Mouse (Mus musculus) retina, postnatal 7 days (tissue): ENCODE data around the gene Syngr3.

Experiments
- DNase-seq: peaks from one replicate; pipeline ENCODE4 v3.0.0-alpha.2; 2012; ENCODE audit warnings: low read depth, low spot score

The Syngr3 gene

DNA sequence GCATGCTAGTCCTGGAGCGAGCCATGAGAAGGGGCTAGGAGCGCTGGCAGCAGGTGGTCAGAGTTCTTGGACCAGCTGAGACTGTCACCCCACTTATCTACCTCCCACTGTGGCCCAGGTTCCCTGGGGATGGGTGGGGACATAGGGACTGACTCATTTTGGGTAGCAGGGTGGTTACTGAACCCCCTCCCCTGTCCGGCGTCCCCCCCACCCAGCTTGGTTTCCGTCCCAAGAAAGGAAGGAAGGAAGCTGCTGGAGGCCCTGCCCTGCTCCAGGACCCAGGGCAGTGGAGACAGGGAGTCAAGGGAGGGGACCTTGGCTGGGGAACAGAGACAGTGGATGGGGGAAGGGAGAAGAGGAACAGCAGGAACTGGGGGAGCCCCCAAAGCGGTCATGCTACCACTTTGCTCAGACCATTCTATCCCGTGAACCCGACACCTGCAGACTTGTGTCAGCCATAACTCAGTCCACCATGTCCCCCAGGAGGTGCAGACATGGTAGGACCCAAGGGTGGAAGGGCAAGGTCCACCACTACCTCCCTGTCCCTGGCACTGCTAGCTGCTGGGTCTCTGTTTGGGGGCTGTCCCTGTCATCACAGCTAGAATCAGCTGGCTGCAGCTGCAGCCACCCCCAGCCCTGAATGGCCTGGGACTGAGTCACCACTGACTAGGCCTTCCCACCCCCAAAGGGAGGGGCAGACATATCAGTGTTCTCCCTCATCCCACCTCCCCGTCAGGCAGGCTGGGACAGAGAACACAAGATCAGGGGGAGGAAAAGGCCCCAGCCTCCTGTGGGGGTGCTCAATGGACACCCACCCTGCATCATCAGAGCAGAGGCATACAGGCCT is 44.7 kb downstream of the Syngr3 start:
- DNase-seq, result no peak

DNA sequence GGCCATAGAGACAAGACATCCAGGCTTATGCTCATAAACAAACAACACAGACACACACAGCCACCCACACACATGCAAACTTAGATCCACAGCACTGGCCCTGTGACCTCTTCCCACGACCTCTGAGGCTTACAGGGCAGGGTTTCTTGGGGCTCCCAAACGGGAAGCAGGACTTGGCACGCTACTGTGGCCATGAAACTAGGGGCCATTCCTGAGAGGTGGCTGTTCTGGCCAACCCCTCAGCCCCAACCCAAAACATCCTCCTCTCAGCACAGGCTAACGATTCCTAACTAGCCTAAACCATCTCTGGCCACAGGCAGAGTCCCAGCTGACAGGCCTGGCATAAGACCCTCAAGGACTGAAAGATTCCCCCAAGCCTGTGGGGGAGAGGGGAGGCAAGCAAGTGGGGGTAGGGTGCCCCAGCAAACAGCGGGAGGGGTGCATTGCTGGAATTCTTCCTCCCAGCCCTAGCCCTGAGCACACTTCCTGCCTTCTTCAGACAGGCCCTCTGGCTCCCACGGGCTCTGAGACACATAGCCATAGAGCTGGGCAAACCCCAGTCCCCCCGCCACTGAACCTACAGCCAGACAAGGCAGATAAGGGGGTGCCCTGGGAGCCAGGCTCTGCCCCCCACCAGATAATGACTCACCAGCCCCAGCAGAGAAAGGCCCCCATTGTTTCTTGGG is 45.6 kb downstream of the Syngr3 start:
- DNase-seq, result no peak

DNA sequence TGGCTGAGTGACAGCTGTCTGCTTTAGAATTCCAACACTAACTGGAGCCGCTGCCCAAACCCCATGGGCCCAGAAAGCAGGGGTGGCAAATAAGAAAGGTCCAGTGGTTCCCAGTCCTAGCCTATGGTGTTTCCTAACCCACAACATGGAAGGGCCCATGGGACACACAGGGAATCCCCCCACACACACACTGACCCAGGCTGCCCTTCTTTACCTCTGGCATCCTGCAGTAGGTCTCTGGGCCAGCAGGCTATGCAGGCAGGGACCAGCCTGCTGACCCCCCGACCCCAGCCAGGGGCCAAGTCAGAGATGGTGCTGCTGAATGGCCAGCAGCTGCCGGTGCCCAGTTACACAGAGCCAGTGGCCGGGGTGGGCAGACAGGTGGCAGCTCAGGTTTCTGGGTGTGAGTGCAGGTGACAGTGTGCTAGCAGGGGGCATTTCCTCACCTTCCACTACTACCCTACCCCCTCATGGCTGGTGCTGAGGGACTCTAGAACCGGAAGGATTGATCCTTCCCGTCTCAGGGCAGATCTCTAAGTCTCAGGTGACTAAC is 46.9 kb downstream of the Syngr3 start:
- DNase-seq, result no peak

DNA sequence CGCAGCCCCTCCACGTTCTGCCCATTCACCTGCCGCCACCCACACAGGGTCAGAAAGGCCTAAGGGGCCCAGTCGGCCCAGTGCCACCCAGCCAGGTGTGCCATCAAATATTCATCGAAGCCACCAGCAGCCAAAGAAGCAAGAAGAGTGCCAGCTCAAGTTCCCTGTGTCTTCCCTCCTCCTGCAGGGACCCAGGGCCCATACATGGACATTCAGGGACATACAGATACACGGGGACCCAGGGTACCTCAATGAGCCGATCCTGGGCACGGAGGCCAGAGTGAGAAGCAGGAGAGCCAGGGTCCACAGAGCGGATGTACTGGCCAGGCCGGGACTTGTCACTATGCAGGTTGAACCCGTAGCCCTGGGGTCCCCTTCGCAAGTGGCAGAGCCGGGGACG is 47.8 kb downstream of the Syngr3 start:
- no peak for DNase-seq

DNA sequence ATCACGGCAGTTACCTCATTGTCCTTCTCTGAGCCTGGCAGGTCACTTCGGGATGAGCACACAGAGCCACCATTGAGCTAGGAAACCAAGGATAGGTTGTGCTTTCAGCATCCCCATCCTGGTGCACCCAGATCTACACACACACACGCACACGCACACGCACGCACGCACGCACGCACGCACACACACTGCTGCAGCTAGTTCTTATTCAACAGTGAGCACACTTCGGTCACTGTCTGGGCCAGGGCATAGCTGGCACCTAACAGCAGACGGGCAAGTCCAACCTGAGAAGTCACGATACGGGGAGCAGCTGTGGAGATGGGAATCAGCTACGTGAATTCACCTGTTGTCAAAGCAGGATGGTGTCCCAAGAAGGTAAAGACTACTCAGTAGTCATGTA is 49.2 kb downstream of the Syngr3 start:
- no peak for DNase-seq

DNA sequence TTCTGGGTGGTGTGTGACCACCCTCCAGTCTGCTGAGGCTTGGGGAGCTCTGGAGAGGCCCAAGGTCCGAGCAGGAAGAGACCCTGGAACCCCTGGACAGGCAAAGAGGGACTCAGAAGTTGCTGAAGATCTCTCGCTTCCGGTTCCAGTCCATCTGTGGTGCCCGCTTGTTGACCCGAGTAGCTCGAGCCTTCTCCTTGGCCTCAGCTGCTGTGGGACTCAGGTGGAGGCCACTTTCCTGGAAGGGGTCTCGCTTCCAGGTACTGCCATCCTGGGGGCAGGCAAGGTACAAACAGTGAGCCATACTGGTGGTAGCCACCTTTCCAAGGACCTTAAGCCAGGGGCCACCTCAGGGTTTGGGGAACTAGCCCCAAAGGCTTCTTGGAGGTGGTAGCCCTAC is 49.6 kb downstream of the Syngr3 start:
- DNase-seq, result no peak

DNA sequence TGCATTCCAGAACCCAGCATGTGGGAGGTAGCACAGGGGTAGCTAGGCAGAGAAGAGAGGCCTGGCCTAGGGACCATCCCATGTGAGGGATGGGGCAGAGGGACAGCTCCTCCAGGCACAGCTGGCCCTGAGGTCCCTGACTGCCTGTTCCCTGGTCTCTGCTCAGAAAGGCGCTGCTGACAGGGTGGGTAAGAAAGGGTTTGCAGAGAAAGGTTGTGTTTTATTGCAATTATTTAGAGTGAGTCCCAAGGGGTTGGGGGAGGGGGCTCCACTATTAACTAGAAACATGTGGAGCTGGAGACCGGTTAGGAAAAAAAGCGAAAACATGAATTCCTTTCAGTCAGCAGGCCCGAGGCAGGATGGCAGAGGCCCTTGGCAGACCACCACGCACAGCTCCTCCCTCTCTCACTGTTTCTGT is 50.2 kb downstream of the Syngr3 start:
- DNase-seq, result no peak

DNA sequence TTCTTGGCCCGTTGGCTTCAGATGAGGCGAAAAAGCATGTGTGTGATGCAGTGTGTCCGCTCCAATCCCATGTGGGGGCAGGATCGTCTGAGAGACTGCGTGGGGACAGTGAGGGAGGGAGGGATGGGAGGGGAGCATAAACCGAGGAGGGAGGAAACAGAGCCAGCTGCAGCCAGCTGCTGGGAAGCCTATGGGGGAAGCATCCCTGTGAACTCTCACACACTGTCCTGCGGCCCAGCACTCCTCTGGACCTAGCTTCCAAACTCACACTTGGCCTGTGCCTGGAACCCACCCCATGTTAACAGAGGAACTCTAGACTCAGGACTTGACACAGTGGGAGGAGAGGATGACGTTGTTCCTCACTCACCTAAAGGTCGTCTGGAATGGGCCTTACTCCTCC is 50.9 kb downstream of the Syngr3 start:
- no peak for DNase-seq

DNA sequence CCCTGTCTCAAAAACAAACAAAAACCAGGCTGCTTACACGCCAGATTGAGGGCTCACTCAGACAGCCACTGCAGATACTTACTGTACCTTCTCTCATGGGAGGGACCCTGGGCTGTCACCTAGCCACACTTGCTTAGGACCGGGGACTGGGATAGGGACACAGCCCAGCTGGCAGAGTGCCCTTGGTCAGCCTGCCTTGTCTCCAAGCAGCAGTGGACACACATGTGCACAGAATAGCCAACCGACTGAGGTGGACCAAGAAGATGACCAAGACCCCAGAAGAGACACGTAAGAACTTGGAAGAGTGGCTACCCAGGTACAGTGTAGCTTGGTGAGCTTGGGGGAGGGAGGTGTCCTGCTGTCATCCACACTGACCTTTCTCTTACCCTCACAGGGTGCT is 51.5 kb downstream of the Syngr3 start:
- no peak for DNase-seq

DNA sequence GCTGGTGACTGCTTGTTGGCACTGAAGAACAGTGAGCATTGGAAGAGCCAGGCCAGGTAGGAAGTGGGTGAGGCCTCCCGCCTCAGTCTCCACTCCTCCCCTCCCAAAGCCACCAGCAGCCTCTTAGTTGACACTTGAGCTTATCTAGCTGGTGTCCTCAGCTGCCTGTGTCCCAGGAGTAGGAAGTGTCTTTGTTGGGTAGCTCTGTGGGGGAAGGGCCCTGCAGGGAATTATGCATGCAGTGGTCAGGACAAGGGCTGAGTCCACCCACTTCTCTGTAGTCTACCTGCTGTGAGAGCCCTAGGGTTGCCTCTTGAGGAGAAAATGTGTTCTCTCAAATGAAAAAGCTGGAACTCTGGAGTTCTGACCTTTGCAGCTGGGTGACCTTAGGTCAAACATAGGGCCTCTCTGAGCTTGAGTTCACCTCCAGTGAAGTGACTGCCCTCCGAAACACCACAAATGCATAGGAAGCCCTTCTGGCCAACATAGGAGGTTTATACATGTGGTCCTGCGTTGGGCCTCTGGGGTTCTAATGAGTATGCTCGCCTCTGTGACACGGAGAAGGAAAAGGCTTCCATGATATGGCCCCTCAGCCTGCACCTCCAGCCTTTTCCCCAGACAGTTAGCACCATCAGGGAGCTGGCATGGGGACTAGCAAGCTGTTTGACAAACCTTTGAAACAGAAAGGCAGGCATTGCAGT is 52.8 kb downstream of the Syngr3 start:
- no peak for DNase-seq

DNA sequence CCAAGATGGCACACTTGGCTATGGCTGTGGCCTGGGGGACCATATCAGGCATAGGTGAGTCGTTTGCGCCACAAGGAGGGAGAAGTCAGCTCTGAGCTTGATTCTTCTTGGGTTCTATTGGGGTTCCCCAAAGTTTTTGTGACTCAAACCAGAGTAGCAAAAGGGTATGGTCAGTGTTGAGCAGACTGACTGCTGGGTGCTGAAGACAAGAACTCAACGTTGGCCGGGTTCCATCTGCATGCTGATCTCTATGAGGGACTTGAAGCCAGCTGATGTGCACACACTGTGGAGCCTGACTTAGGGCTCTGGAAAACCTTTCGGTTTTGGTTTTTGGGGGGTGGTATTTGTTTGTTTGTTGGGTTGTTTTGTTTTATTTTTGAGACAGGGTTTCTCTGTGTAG is 54.1 kb downstream of the Syngr3 start:
- no peak for DNase-seq
